Mouse (Mus musculus) kidney, postnatal 0 days (tissue): ENCODE data around the gene Wdr11. TPM values are rescaled to one million over a fixed set of nuclear protein-coding genes. Genes with fewer than 3 reads are reported as not detected.
A peak's percentile ranks its signal among the peaks of the same experiment; 100 is the strongest.

ENCODE experiments used
- ATAC-seq: fragments of 200-750 bp; cut with Nextera tagmentation; replicated peaks from 2 replicates; pipeline ENCODE4 v1.8.0; 2017; ENCODE audit warnings: low read depth, moderate number of reproducible peaks, moderate TSS enrichment, moderate library complexity; ENCODE audit not compliant: low FRiP score
- DNase-seq: peaks from one replicate; pipeline ENCODE4 v3.0.0-alpha.2; 2016; ENCODE audit warnings: low spot score
- H3K27ac ChIP-seq: fragments of 300-500 bp; sonication (generic); 2 replicates; pipeline ENCODE4 v1.5.1; 2014; ENCODE audit warnings: mild to moderate bottlenecking
- H3K27me3 ChIP-seq: fragments of 300-500 bp; sonication (generic); 2 replicates; pipeline ENCODE4 v1.6.1; 2014; ENCODE audit warnings: low read length, mixed read lengths; ENCODE audit not compliant: insufficient read depth
- H3K36me3 ChIP-seq: fragments of 300-500 bp; sonication (generic); 2 replicates; pipeline ENCODE4 v1.6.1; 2014; ENCODE audit warnings: low read length, mixed read lengths; ENCODE audit not compliant: insufficient read depth
- H3K4me1 ChIP-seq: fragments of 300-500 bp; sonication (generic); replicated peaks from 2 replicates; pipeline ENCODE4 v1.6.1; 2014; ENCODE audit warnings: antibody characterized with exemption, low read length, mixed read lengths; ENCODE audit not compliant: insufficient read depth
- H3K4me2 ChIP-seq: fragments of 300-500 bp; sonication (generic); 2 replicates; pipeline ENCODE4 v1.6.1; 2014; ENCODE audit warnings: mild to moderate bottlenecking, low read length, moderate library complexity, mixed read lengths
- H3K4me3 ChIP-seq: fragments of 300-500 bp; sonication (generic); replicated peaks from 2 replicates; pipeline ENCODE4 v1.5.1; 2014; ENCODE audit warnings: low read depth, low read length
- H3K9ac ChIP-seq: fragments of 300-500 bp; sonication (generic); 2 replicates; pipeline ENCODE4 v1.6.1; 2014; ENCODE audit warnings: low read depth, low read length
- H3K9me3 ChIP-seq: fragments of 300-500 bp; sonication (generic); replicated peaks from 2 replicates; pipeline ENCODE4 v1.6.1; 2016; ENCODE audit warnings: low read length, inconsistent platforms, mixed read lengths
- CTCF ChIP-seq: IDR thresholded peaks from 2 replicates; pipeline ENCODE4 v1.5.1; 2016; ENCODE audit warnings: antibody characterized with exemption, low read depth, mild to moderate bottlenecking, moderate library complexity
- WGBS: fragments of 180-500 bp; shearing (Covaris S2); extraction: QIAGEN DNeasy Blood & Tissue Kit; methylation state at CpG from one replicate; pipeline ENCODE4 v1.1.7; 2014; 5-methylcytosine and 5-hydroxymethylcytosine counted together
- polyA plus RNA-seq: library from polyadenylated mRNA; unstranded; fragments of >200 nt; fragmentation: Nextera tagmentation; extraction: Ambion mirVana; gene quantifications from 2 replicates; pipeline ENCODE4 v1.2.1, GENCODE M21; 2015

The Wdr11 gene
- polyA plus RNA-seq, 1 experiment from 2014 or later, result 32.2 TPM

DNA sequence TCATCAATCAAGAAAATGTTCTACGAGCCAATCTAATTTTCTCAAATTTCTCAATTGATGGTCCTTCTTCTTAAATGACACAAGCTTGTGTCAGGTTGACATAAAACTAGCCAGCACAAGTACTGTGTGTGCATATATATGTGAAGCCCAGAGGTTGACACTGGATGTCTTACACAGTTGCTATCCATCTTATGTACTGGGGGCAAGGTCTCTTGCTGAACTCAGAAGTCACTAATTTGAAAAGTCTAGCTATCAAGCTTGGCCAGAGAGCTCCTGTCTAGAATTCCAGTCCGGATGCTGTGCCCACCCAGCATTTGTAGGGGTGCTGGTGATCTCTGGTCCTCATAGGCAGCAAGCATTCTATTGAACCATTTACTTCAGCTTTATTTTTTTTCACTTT lies 5.5 kb downstream of the Wdr11 start:
- peaks cover 32% of the 10 kb centered on the region; the same call in 1 of the 2 replicates for H3K36me3 ChIP-seq
- no peak overlapping the region for H3K9ac ChIP-seq
- ATAC-seq (no peak), DNase-seq (no peak)
- H3K4me1 ChIP-seq, result no peaks in the 10 kb centered on the region; the same call in 1 of the 2 replicates
- H3K27me3 ChIP-seq, result no peaks in the 10 kb centered on the region
- H3K4me2 ChIP-seq, result no peak overlapping the region
- no peak overlapping the region for H3K27ac ChIP-seq
- no peaks in the 10 kb centered on the region for H3K9me3 ChIP-seq
- 98% methylated on average over 2 of the region's 2 CpGs for WGBS
- no peak overlapping the region for H3K4me3 ChIP-seq
- no peak for TF ChIP-seq CTCF

DNA sequence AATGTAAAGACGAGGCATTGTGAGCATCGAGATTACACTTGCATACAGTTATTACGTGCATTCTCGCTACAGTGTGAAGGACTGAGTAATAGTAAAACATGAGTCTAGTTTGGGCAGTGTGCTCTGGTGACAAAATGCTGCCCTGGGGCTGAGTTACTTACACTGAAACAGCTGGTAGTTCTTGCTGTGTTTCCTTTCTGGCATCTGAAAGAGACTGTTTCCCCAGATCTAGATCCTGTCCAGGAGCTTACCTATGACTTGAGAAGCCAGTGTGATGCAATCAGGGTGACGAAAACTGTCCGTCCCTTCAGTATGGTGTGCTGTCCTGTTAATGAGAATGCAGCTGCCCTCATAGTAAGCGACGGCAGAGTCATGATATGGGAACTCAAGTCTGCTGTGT lies 14.6 kb downstream of the Wdr11 start:
- no peak overlapping the region for H3K27ac ChIP-seq
- H3K4me2 ChIP-seq, result no peak overlapping the region
- peaks cover 65% of the 10 kb centered on the region for H3K36me3 ChIP-seq
- WGBS, result 94% methylated on average over 8 of the region's 8 CpGs
- ATAC-seq (no peak), DNase-seq (no peak)
- TF ChIP-seq CTCF, result no peak
- no peak overlapping the region for H3K9ac ChIP-seq
- H3K4me3 ChIP-seq, result no peak overlapping the region
- H3K27me3 ChIP-seq, result no peaks in the 10 kb centered on the region
- H3K4me1 ChIP-seq, result no peaks in the 10 kb centered on the region
- H3K9me3 ChIP-seq, result no peaks in the 10 kb centered on the region

DNA sequence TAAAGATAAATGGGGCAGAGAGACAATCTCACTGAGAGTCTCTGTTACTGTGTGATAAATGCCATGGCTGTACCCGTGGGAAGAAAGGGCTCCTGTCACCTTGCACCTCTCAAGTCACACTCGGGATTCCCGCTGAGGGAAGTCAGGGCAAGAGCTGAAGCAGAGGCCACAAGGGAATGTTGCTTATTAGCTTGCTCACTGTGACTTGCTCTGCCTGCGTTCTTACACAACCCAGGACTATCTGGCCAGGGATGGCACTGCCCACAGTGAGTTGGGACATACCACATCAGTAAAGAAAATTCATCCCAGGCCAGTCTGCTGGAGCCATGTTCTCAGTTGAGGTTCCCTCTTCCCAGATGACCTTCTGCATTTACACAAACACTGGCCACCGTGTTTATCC lies 29.5 kb downstream of the Wdr11 start:
- 86% methylated on average over 5 of the region's 5 CpGs for WGBS
- Histone ChIP-seq H3K36me3 (peaks cover 44% of the 10 kb centered on the region), H3K4me1 (no peaks in the 10 kb centered on the region), H3K4me2 (no peak overlapping the region), H3K9me3 (no peaks in the 10 kb centered on the region), H3K27me3 (no peaks in the 10 kb centered on the region), H3K4me3 (no peak overlapping the region), H3K27ac (no peak overlapping the region), H3K9ac (no peak overlapping the region)
- DNase-seq, result no peak
- no peak for ATAC-seq
- TF ChIP-seq CTCF, result no peak

DNA sequence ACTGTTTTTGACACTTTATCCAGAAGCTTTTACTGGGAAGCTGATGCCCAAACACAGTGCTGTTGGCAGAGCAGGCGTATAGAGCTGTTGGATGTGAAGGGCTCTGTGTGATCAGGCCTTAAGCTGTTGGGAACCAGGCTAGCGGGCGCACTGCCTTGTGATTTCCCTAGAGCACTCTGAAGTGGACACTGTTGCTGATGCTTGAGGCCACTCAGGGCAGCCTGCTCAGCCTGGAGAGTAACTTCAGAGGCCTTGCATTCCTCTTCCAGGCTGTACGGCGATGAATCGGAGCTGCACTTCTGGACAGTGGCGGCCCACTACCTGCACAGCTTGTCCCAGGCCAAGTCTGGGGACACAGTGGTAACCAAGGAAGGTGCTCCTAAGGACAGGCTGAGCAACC lies 38.7 kb downstream of the Wdr11 start:
- DNase-seq, result no peak
- H3K9me3 ChIP-seq, result no peaks in the 10 kb centered on the region
- H3K9ac ChIP-seq, result no peak overlapping the region
- no peak overlapping the region for H3K4me2 ChIP-seq
- H3K4me1 ChIP-seq, result no peaks in the 10 kb centered on the region
- H3K27me3 ChIP-seq, result no peaks in the 10 kb centered on the region
- H3K4me3 ChIP-seq, result no peak overlapping the region
- no peak overlapping the region for H3K27ac ChIP-seq
- no peak for TF ChIP-seq CTCF
- no peak for ATAC-seq
- 91% methylated on average over 7 of the region's 7 CpGs for WGBS
- H3K36me3 ChIP-seq, result peaks cover 75% of the 10 kb centered on the region

GRCm38 (mm10) chr7:129631453-129631852 lies 39.8 kb downstream of the Wdr11 start:
- Histone ChIP-seq H3K4me1 (no peaks in the 10 kb centered on the region), H3K9ac (no peak overlapping the region), H3K27me3 (no peaks in the 10 kb centered on the region), H3K4me3 (no peak overlapping the region), H3K9me3 (no peaks in the 10 kb centered on the region), H3K4me2 (no peak overlapping the region), H3K27ac (no peak overlapping the region), H3K36me3 (peaks cover 70% of the 10 kb centered on the region)
- no peak for TF ChIP-seq CTCF
- DNase-seq, result no peak
- 88% methylated on average over 6 of the region's 6 CpGs for WGBS
- no peak for ATAC-seq

GRCm38 (mm10) chr7:129635898-129636640 lies 44.4 kb downstream of the Wdr11 start:
- DNase-seq, result no peak
- 53% methylated on average over 12 of the region's 12 CpGs for WGBS
- Histone ChIP-seq H3K27ac (0 out of 2 replicates have a peak overlapping the region, but pooled peaks have one; percentile 31), H3K4me1 (no peaks in the 10 kb centered on the region), H3K9me3 (no peaks in the 10 kb centered on the region), H3K4me2 (no peak overlapping the region), H3K36me3 (peaks cover 42% of the 10 kb centered on the region), H3K4me3 (no peak overlapping the region), H3K9ac (no peak overlapping the region), H3K27me3 (no peaks in the 10 kb centered on the region)
- TF ChIP-seq CTCF, result no peak
- ATAC-seq, result no peak
